Mouse (Mus musculus) ZHBTc4 (cell line): ENCODE measurements around the gene Sec31a.

ENCODE experiments used
- DNase-seq: peaks from one replicate; pipeline ENCODE4 v3.0.0-alpha.2; 2011; ENCODE audit warnings: low read depth, low spot score

Sec31a gene

DNA sequence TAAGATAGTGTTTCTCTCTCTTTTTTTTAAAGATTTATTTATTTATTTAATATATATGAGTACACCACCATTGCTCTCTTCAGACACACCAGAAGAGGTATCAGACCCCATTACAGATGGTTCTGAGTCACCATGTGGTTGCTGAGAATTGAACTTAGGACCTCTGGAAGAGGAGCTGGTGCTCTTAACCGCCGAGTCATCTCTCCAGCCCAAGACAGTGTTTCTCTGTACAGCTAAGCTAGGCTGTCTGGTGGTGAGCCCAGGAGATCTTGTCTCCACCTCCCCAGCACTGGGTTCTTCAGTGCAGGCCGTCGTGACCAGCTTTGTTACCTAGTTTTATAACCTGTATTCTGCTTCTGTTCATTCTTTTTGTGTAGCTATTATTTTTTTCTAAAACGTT lies 5.8 kb downstream of the Sec31a start:
- DNase-seq: no peak

DNA sequence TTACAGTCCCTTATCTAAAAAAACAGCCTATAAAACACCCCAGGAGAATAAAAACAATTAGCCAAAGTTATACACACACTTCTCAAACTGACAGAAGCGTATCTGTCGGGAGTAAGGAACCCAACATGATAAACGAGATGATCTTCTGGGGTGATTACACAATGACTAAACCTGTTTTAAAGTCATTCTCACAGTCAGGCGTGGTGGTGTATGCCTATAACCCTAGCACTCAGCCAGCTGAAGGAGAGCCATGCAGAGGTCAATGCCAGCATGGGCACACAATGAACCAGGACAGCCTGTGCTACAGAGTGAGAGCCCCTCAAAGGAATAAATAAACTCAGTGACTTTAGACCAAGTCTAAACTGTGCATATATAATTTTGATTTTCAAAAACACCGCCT lies 7.5 kb downstream of the Sec31a start:
- DNase-seq: no peak

DNA sequence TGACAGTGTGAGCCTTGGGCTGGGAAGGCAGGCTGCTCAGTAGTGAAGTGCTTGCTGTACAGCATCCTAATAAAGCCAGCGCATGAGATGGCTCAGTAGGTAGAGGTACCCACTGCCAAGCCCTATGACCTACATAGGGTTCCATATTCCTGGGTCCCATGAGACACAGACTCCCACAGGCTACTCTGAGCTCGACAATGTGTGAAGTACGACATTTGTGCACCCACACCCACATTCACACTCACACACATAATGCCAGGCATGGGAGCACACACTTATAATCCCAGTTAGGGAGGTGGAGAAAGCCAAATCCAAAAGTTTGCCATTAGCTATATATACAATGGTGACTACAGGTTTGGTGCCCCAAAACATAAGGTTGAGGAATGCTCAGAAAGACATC lies 19.3 kb downstream of the Sec31a start:
- no peak for DNase-seq

DNA sequence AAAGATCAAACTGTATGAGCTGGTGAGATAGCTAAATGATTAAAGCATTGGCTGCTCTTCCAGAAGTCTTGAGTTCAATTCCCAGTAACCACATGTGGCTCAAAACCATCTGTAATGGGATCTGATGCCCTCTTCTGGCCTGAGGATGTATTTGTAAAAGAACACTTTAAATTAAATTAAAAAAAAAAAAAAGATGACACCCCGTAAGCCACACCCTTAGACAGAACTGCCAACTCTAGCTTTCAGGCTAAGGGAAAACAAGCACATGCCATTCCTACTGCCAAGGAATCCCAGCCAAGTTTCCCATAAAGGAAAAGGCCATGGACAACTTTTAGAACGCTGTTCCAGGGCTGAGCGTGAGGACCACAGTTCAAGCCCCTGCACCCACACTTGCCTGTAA lies 22.4 kb downstream of the Sec31a start:
- peak; percentile 35 for DNase-seq

DNA sequence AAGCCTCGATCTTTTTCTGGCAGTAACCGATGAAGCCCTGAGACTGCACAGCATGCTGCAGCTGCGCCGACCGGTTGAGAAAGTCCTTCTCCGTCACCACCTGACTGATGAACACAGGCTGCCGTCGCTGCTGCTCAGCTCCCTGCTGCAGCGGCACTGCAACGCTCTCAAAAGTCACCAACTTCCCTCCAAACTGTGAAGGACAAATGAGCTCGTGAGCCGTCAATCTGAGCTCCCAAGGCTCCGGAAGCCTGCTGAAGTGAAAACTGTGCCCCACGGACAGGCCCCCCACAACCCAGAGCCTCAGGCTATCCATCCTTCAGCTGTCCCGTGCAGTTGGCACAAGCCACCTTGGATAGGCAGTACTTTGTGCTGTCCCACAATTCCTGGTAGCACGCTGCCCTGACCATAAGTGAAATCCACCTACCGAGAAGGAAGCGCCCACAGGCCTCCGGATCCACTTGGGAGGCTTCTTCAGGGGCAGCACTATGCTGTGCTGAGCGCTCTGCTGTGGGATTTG lies 23.5 kb downstream of the Sec31a start:
- DNase-seq: no peak

DNA sequence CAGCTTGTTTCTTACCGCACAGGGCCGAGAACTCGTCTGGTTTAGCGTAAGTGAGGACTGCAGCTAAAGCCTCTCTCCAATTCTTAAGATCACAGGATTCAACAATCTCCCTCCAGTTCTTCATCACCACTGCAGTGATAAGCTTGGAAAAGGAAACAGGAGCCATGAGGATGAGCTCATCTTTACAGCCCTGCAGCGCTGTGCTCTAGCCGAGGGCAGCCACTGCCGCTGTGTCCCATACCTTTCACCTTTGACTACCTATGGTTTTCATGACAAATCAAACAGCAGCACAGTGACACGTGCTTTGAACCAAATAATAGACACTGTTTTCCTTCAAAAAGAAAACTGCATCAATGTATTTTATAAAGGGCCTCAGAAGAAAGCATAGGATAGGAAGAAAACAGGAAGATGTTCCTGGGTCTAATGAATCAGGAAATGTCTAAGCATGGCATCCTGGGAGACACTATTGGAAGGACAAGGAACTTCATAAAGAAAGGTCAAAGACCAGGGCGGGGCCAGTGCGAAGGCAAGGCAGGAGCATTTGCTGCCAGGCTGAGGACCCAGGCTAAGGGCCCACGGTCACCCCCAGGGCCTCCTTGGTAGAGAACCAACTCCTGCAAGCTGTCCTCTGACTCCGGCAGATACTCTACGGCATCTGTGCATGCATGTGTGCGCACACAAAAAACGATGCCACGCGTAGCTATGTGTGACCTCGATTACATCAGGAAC lies 32.1 kb downstream of the Sec31a start:
- no peak for DNase-seq

DNA sequence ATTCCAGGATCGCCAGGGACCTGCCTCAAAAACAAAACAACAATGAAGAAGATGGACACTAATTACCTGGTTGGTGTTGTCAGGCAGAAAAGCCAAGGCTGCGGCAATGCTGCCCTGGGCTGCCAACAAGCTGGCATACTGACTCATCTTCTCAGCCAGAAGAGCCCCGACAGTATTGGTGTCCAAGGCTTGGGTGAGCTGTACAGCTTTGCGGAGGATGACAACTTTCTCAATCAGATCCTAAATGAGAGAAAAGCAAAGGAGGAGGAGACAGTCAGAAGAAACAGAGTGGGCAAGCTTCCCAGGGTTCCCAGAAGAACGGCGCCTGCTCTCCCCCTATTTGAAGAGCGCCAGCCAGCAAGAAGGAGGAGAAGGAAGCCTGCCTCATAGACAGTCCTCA lies 34.9 kb downstream of the Sec31a start:
- no peak for DNase-seq

DNA sequence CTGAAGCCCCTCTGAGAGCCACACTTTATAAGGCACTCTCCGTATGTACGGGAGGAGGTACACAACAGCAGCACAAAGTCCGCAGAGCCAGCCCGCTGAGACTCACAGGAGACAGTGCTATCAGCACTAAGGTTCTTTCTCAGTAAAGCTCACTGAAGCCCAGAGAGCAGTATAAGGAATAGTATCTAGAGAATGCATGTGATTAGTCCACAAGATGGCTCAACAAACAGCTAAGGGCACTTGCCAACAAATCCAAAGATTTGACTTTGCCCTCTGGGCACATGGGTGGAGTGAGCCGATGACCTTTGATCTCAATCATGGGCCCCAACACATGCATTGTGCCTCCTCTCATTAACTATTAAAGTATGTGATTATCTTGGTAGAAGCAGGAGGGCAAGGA lies 35.8 kb downstream of the Sec31a start:
- DNase-seq: no peak

DNA sequence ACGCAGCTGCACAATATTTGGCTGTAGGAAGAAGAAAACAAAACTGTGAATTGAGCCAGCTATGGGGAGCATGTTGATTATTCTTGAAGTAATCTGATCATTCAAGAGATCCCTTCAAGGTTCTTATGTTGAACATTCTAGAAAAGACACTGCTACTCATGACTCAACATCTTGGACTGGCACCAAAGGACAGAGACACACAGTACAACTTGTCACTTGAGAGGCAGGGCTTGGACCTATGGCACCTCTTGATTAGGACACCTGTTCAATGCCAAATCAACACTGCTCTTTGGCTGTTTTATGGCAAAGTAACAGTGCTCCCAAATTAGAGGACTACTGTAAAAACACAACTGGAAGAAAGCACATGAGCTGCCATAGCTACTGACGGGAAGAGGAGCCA lies 37.1 kb downstream of the Sec31a start:
- DNase-seq: no peak

DNA sequence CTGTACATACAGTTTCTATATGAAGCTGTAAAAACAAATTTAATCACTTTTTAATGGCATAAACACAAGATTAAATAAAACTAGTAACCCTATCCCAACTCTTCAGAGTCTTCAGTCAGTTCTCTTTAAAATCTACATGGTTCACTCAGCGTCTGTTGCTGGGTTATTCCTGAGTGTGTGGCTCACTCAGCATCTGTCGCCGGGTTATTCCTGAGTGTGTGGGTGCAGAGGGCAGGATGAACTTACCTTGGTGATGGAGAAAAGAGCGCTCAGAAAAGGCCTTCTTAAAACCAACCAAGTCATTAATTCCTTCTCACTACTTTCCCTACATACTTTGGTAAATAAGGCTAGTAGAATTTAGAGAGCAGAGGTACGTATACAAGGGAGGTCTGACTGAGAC lies 37.8 kb downstream of the Sec31a start:
- DNase-seq: no peak

DNA sequence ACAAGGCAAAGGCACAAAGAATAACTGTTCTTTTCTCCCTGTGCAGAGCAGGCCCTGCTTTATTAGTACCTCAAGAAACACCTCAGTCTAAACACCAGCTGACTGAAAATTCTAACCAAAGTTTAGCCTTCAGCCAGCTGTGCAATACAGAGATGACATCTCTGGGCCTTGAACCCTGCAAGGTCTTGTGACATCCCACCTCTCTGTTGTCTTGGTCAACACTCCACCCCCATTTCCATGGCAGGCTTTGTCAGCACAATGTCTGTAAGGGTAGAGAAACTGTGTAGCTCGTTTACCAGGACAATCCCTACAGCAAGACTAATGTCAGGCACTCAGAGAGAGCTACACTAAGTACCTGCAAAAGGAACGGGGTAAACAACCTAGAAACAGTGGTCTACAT lies 38.7 kb downstream of the Sec31a start:
- no peak for DNase-seq

DNA sequence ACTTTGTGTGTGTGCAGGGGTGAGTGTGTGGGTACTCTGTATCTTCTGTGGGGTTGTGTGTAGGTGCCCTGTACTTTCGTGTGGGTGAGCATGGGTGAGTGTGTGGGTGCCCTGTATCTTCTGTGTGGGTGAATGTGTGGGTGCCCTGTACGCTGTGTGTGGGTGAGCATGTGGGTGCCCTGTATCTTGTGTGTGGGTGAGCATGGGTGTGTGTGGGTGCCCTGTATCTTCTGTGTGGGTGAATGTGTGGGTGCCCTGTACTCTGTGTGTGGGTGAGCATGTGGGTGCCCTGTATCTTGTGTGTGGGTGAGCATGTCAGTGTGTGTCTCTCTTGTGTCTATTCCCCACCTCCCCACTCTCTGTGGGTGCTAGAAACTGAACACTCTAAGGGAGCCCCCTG lies 41.3 kb downstream of the Sec31a start:
- DNase-seq: no peak

DNA sequence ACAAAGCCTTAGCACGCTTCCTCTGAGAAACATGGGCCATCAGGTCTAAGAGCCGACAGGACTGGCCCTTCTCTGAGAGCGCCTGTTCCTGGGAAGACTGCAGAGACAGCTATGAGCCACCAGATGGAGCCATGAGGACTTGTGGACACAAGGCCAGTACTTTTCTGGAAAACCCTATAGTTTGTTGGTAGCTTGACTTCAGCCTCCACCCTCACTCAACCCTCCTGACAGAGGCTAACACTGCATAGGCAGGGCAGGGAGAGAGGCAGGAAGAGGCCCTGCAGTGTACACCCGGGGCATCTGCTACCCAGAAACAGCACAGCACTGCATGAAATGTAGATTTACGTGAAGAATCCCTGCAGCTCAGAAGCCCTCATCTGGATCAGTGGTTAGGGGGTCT lies 42.1 kb downstream of the Sec31a start:
- peak; percentile 80 for DNase-seq

DNA sequence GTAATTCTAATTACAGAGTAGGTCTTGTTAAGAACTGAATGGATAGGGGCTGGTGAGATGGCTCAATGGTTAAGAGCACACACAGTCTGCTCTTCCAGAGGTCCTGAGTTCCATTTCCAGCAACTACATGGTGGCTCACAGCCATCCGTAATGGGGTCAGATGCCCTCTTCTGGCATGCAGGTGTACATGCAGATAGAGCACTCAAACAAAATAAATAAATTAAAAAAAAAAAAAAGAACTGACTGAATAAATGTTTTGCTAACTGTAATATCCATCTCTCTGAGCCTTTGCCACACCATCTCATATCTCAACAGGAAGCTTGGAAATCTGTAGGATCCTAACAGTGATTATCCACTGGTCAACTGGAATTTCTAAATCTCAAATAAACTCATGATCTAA lies 45.1 kb downstream of the Sec31a start:
- DNase-seq: peak; percentile 44

DNA sequence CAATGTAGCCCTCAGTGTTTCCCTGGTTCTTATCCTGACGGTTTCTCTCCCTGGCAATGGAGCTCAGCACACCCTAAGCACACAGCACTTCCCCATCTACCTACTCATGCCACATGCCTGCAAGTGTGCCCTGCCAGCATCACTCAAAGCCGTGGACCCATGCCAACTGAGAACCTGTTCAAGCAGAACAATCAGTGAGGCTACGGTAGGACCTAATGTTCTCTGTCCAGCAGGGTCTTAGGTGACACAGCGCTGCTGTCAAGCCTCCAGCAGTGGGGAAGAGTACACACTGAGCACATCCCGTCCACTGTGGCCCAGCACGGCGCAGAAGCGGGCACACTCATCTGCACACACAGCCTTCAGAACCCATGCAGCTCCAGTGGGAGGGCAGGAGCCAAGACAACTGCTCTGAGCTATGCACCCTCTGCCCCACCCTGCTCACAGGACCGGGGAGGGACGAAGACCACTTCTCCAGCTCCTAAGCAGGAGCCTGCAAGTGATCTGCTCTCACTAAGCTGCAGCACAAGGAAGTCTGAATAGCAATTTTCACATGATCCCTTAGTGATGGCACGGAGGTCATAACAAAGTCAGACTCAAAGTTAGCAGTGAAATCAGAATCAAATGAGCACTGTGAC lies 46.1 kb downstream of the Sec31a start:
- DNase-seq: no peak

DNA sequence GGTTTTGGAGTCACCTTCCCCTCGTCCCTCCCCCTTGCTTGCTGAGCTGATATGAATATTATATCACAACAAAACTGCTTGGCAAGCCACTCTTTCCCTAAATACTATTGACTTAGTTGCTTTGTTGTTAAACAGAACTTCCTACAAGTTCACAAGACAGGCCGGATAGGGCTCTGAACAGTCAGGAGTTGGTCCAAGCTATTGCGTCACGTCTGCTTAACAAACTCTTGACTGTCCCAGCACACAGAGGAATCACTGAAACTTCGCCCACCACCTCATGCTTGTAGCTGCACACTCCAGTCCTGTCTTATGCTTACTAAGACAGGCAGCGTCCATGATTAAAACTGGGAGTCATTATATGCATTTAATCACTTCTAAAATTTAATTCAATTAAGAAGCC lies 46.9 kb downstream of the Sec31a start:
- no peak for DNase-seq

DNA sequence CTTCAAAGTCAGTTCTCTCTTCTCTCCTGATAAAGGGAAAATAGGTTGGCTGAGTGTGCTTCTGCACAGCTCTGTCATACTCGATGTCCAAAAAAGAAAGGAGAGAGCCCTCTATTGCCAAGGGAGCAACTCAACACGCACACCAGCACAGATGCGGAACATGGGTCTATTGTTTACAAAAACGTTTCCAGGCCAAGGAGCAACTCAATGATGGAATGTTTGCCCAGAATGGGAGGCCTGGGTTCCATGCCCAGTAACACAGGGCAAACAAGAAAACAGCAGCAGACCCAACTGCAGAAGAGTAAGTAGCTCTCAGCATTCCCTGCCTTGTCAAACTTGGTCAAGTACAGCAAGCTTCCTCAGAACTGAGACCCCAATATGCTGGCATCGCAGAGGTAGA lies 47.5 kb downstream of the Sec31a start:
- no peak for DNase-seq

DNA sequence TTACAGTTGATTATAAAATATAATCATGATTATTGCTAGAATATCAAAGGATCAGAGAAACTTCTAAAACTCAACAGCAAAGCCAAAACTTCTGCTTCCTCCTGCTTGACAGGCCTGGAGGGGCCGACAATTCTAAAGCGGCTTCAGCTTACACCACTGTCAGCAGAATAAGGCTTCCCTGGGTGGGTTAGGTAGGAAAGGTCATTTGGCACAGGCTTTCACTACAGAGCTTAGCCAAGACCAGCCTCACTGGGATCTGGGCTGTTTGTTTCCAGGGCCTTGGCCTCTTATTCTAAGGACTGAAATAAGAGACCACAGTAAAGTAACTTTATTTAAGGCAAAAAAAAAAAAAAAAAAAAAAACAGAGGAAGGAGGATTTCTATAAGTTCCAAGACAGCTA lies 49.0 kb downstream of the Sec31a start:
- no peak for DNase-seq

DNA sequence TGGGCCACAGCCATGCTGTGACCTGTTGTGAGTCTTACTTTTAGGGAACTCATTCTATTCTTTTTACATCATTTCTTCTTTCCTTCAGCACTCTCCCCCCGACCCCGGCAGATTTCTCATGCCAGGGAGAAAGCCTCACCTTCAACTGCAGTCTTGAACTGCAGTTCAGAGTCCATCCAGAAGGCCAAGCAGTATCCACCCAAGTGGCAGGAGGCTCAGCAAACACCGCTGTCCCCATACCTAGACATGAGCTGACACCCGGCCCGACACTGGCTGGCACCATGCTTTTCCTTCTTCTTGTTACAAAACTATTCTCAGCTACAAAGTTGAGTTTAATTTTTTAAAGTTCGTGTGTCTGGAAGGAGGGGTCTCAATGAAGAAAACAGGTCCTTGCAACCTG lies 55.7 kb downstream of the Sec31a start:
- no peak for DNase-seq

DNA sequence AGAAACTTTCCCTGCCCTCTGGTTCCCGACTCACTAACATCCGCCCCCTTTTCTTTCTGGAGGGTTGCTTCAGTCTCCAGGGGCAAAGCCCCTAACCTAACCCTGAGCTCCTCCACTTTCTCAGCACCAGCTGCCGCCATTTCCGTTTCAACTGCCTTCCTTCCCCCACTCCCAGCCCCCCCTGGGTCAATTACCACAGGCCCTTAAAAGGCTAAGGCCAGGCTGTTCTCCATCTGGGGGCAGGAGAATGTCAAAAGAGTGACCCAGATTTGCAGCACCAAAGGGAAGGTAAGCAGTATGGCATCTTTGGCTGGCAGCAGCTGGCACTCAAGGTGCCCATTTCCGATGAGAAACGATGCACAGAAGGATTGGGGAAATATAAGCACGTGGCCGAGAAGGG lies 57.7 kb downstream of the Sec31a start:
- DNase-seq: no peak

DNA sequence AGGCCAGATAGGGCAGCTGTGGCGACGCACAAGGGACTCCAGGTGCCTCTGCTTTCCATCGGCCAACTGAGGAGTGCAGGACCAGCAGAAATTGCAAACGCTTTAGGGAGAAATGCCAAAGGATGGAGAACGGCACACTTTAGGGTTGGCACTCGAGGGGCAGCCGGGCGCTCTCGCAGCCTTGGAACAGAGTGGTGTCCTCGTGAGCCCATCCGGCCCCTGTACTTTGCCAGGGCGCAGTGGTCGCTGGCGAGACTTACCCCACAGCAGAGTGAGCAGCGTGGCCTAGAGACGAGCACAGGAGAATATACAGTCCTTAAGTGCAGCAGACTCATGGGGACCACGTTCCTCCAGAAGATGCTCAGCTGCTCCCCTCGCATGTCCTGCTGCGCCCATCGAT lies 61.4 kb downstream of the Sec31a start:
- DNase-seq: no peak

DNA sequence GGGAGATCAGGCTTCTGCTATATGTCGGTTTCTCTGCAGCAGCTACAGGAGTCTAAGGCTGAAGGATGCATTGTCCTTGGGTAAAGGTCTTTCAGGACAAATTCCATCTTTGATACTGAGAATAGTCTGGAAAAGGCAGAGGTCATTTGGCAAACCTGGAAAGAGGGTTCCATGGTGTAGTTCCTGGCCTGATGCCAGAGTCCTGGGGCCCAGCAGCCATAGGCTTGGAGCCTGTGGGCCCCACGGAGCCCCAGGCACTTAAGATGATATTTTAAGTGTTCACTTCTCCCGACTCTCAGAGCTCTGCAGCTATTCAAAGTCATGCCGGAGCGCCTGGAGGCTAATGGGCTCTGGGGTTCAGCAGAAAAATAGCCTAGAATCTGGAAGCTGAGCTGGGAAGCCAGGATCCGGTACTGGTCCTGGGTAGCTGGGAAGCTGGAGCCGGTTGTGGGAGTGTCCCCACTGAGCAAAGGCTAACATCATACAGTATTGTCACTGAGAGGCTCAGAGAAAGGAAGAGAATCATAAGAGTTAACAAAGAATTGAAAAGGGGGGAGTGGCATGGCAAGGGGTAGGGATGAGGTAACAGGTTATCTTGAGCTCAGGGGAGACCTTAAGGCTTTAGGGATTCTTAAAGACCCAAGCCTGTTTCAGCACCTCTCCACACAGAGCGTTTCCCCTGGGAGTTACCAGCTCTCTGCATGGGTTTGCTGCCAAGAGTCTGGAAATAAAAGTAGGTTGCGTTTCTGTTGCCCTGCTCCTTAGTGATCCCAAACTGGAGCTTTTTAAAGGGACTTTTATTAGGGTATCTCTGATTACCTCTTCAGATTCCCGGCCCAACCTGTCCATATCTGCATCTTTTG lies 62.8 kb downstream of the Sec31a start:
- no peak for DNase-seq
